Mouse (Mus musculus): ENCODE measurements around the gene Apba2. TPM values are rescaled to one million over a fixed set of nuclear protein-coding genes. Genes with fewer than 3 reads are reported as not detected.

Apba2 gene
- total and polyA plus RNA-seq, 3 experiments: 0.11 TPM; not detected in 2

DNA sequence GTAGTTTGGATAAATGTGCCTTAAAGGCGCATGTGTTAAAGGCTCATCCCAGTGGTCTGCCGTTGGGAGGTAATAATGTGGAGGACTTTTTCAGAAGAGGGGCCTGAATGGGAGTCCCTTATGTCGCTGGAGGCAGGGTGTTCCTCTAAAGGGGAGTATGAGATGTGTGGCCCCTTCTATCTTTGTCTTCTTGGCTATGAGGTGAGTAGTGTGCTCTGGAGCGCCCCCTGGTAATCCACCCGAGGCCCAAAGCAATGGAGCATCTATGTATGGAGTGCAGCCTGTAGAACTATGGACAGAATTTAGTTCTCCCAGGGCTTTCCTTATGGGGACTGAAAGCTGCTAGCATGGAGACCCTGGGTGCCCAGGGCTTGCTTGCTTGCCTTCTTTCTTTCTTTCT, 18.0 kb downstream of the Apba2 start:
- peaks cover 46% of the 10 kb centered on the region for H3K9me3 ChIP-seq (replicated peaks)
- no peaks in the 10 kb centered on the region for H3K4me1 ChIP-seq (ENCODE audit: insufficient read depth, low read depth, low read length)
- TF ChIP-seq POLR2AphosphoS5 (IDR thresholded peaks at IDR 0.05; ENCODE audit: insufficient replicate concordance, low read depth, low read length): no peak
- no peak for TF ChIP-seq GATA1 (IDR thresholded peaks at IDR 0.05; ENCODE audit: borderline replicate concordance, low read length)
- no peak for TF ChIP-seq CTCF (IDR thresholded peaks at IDR 0.05; ENCODE audit: low read depth, low read length)
- no peak for TF ChIP-seq GATA2 (IDR thresholded peaks at IDR 0.05; ENCODE audit: borderline replicate concordance, low read depth, low read length)
- TF ChIP-seq TAL1 (conservative IDR thresholded peaks at IDR 0.05; ENCODE audit: low read depth, low read length): no peak
- no peak for ATAC-seq (ENCODE audit: extremely low read depth, insufficient number of reproducible peaks, low FRiP score, poor library complexity, severe bottlenecking)
- no peak for DNase-seq (ENCODE audit: low spot score)
- no peaks in the 10 kb centered on the region for H3K36me3 ChIP-seq (replicated peaks)
- H3K4me3 ChIP-seq (ENCODE audit: low read depth, low read length): no peak overlapping the region
- H3K27me3 ChIP-seq (ENCODE audit: insufficient read depth, low read length): no peaks in the 10 kb centered on the region

DNA sequence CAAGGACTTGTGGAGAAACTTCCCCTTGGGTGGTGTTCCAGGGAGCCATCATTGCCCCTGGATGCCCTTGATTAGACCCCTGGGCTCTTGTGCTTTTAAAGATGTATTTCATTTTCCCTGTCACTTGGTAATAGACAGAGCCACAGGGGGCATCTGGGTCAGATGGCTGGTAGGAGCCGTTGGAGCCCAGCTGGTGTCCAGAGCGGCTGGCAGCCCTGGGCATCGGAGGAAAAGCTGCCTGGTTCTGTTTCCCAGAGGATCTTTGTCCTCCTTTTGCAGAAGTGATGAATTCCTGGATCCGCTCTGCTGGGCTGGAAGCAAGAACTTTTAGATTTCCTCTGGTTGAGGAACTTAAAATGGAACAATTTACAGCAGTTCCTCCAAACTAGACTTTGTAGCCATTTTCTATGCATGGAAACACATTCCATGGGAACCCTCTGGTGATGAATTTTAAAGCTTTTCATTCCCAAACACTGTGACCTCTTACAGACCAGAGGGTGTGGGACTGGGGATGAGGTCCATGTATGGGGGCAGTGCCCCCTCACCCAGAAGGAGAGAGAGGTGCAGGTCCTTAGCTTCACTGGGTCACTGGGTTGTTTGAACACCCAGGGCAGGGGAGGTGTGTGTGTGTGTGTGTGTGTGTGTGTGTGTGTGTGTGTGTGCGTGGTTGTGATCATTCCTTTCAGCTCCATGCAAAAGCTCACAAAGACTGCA, 20.3 kb downstream of the Apba2 start:
- H3K27me3 ChIP-seq (ENCODE audit: insufficient read depth, low read length): no peaks in the 10 kb centered on the region
- H3K4me1 ChIP-seq (ENCODE audit: insufficient read depth, low read depth, low read length): no peaks in the 10 kb centered on the region
- peaks cover 31% of the 10 kb centered on the region for H3K9me3 ChIP-seq (replicated peaks)
- TF ChIP-seq TAL1 (conservative IDR thresholded peaks at IDR 0.05; ENCODE audit: low read depth, low read length) (no peak), POLR2AphosphoS5 (IDR thresholded peaks at IDR 0.05; ENCODE audit: insufficient replicate concordance, low read depth, low read length) (no peak), GATA2 (IDR thresholded peaks at IDR 0.05; ENCODE audit: borderline replicate concordance, low read depth, low read length) (no peak), GATA1 (IDR thresholded peaks at IDR 0.05; ENCODE audit: borderline replicate concordance, low read length) (no peak), CTCF (IDR thresholded peaks at IDR 0.05; ENCODE audit: low read depth, low read length) (no peak)
- ATAC-seq (ENCODE audit: extremely low read depth, insufficient number of reproducible peaks, low FRiP score, poor library complexity, severe bottlenecking): no peak
- no peak overlapping the region for H3K4me3 ChIP-seq (ENCODE audit: low read depth, low read length)
- no peaks in the 10 kb centered on the region for H3K36me3 ChIP-seq (replicated peaks)
- no peak for DNase-seq (ENCODE audit: low spot score)

DNA sequence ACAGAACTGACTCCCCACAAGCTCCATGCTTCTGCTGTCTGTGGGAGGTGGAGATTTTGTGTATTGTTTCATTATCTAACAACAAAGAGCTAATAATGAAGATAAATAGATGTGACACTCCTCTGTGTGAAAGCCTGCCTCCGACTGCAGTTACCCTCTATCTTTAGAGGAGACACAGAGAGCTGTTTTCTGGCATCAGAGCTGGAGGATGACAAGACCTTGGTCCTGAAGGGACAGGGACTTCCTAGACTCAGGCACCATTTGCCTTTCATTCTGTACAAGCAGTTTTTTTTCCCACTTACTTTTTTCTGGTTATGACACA, 20.9 kb downstream of the Apba2 start:
- no peaks in the 10 kb centered on the region for H3K4me1 ChIP-seq (ENCODE audit: insufficient read depth, low read depth, low read length)
- no peaks in the 10 kb centered on the region for H3K36me3 ChIP-seq (replicated peaks)
- ATAC-seq (ENCODE audit: extremely low read depth, insufficient number of reproducible peaks, low FRiP score, poor library complexity, severe bottlenecking) (no peak), DNase-seq (ENCODE audit: low spot score) (no peak)
- no peak for TF ChIP-seq POLR2AphosphoS5 (IDR thresholded peaks at IDR 0.05; ENCODE audit: insufficient replicate concordance, low read depth, low read length)
- no peak for TF ChIP-seq GATA2 (IDR thresholded peaks at IDR 0.05; ENCODE audit: borderline replicate concordance, low read depth, low read length)
- TF ChIP-seq GATA1 (IDR thresholded peaks at IDR 0.05; ENCODE audit: borderline replicate concordance, low read length): no peak
- TF ChIP-seq CTCF (IDR thresholded peaks at IDR 0.05; ENCODE audit: low read depth, low read length): no peak
- H3K4me3 ChIP-seq (ENCODE audit: low read depth, low read length): no peak overlapping the region
- H3K27me3 ChIP-seq (ENCODE audit: insufficient read depth, low read length): no peaks in the 10 kb centered on the region
- peaks cover 34% of the 10 kb centered on the region for H3K9me3 ChIP-seq (replicated peaks)

DNA sequence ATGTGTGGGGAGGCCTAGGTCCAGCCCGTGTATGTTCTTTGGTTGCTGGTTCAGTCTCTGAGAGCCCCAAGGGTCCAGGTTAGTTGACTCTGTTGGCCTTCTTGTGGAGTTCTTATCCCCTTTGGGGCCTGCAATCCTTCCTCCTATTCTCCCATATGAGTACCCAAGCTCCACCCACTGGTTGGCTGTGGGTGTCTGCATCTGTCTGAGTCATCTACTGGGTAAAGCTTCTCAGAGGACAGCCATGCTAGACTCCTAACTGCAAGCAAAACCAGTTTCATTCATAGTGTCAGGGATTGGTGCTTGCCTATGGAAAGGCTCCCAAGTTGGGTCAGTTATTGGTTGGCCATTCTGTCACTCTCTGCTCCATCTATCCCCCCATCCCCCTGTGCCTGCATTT, 29.8 kb downstream of the Apba2 start:
- ATAC-seq (ENCODE audit: extremely low read depth, insufficient number of reproducible peaks, low FRiP score, poor library complexity, severe bottlenecking) (no peak), DNase-seq (ENCODE audit: low spot score) (no peak)
- Histone ChIP-seq H3K27me3 (ENCODE audit: insufficient read depth, low read length) (no peaks in the 10 kb centered on the region), H3K4me1 (ENCODE audit: insufficient read depth, low read depth, low read length) (no peaks in the 10 kb centered on the region), H3K36me3 (replicated peaks) (no peaks in the 10 kb centered on the region), H3K4me3 (ENCODE audit: low read depth, low read length) (no peak overlapping the region), H3K9me3 (replicated peaks) (peaks cover 41% of the 10 kb centered on the region)
- no peak for TF ChIP-seq GATA2 (IDR thresholded peaks at IDR 0.05; ENCODE audit: borderline replicate concordance, low read depth, low read length)
- TF ChIP-seq CTCF (IDR thresholded peaks at IDR 0.05; ENCODE audit: low read depth, low read length): no peak
- TF ChIP-seq POLR2AphosphoS5 (IDR thresholded peaks at IDR 0.05; ENCODE audit: insufficient replicate concordance, low read depth, low read length): no peak
- no peak for TF ChIP-seq GATA1 (IDR thresholded peaks at IDR 0.05; ENCODE audit: borderline replicate concordance, low read length)
- no peak for TF ChIP-seq TAL1 (conservative IDR thresholded peaks at IDR 0.05; ENCODE audit: low read depth, low read length)

DNA sequence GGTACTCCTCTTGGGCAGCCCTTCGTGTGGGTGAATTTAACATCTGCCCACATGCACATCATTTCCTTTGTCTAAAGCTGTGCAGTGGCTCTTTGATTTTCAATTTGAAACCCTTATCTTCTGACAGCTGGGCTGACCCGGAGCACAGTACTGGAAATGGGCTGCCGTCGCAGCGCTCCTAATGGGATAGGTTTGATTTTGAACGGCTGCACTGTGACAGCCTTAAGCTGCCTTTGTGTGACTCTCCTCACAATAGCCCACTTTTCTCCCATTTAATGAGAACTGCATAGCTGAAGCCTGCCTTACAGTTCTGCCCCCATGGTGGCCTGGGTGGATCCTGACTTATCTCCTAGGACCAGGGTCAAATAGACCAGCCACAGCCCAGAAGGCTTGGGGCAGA, 31.9 kb downstream of the Apba2 start:
- Histone ChIP-seq H3K27me3 (ENCODE audit: insufficient read depth, low read length) (no peaks in the 10 kb centered on the region), H3K36me3 (replicated peaks) (no peaks in the 10 kb centered on the region), H3K9me3 (replicated peaks) (peaks cover 41% of the 10 kb centered on the region), H3K4me1 (ENCODE audit: insufficient read depth, low read depth, low read length) (no peaks in the 10 kb centered on the region), H3K4me3 (ENCODE audit: low read depth, low read length) (no peak overlapping the region)
- TF ChIP-seq CTCF (IDR thresholded peaks at IDR 0.05; ENCODE audit: low read depth, low read length) (no peak), TAL1 (conservative IDR thresholded peaks at IDR 0.05; ENCODE audit: low read depth, low read length) (no peak), GATA1 (IDR thresholded peaks at IDR 0.05; ENCODE audit: borderline replicate concordance, low read length) (no peak), GATA2 (IDR thresholded peaks at IDR 0.05; ENCODE audit: borderline replicate concordance, low read depth, low read length) (no peak), POLR2AphosphoS5 (IDR thresholded peaks at IDR 0.05; ENCODE audit: insufficient replicate concordance, low read depth, low read length) (no peak)
- ATAC-seq (ENCODE audit: extremely low read depth, insufficient number of reproducible peaks, low FRiP score, poor library complexity, severe bottlenecking) (no peak), DNase-seq (ENCODE audit: low spot score) (no peak)

DNA sequence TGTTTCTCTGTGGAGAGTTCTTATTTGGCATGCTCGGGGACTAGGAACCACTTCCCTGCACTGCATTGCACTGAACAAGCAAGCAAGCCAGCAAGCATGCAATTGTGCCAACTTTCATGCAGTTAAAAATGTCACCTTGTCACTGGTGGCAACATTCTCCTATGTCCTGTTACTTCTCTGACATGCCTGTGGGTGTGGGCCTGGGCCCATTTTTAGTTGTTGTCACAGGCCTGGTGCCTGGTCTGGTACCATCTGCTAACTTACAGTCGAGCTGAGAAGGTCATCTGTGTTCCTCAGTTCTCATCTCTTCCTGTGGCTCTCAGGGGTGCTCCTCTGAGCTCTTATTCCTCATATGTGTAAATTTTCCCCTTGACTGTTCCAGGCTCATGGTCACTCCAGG, 33.8 kb downstream of the Apba2 start:
- no peak for DNase-seq (ENCODE audit: low spot score)
- no peaks in the 10 kb centered on the region for H3K36me3 ChIP-seq (replicated peaks)
- H3K4me3 ChIP-seq (ENCODE audit: low read depth, low read length): no peak overlapping the region
- no peak for ATAC-seq (ENCODE audit: extremely low read depth, insufficient number of reproducible peaks, low FRiP score, poor library complexity, severe bottlenecking)
- H3K4me1 ChIP-seq (ENCODE audit: insufficient read depth, low read depth, low read length): no peaks in the 10 kb centered on the region
- H3K27me3 ChIP-seq (ENCODE audit: insufficient read depth, low read length): no peaks in the 10 kb centered on the region
- H3K9me3 ChIP-seq (replicated peaks): peaks cover 47% of the 10 kb centered on the region
- TF ChIP-seq GATA2 (IDR thresholded peaks at IDR 0.05; ENCODE audit: borderline replicate concordance, low read depth, low read length): no peak
- TF ChIP-seq POLR2AphosphoS5 (IDR thresholded peaks at IDR 0.05; ENCODE audit: insufficient replicate concordance, low read depth, low read length): no peak
- no peak for TF ChIP-seq GATA1 (IDR thresholded peaks at IDR 0.05; ENCODE audit: borderline replicate concordance, low read length)
- no peak for TF ChIP-seq CTCF (IDR thresholded peaks at IDR 0.05; ENCODE audit: low read depth, low read length)
- no peak for TF ChIP-seq TAL1 (conservative IDR thresholded peaks at IDR 0.05; ENCODE audit: low read depth, low read length)

All from G1E (cell line).